Mouse (Mus musculus): Measurements from ENCODE around the gene Plxnc1. TPM values are rescaled to one million over a fixed set of nuclear protein-coding genes. Genes with fewer than 3 reads are reported as not detected.

Plxnc1 gene
- total RNA-seq, 1 experiment, result 1.1 TPM

- TF ChIP-seq HCFC1 (IDR thresholded peaks at IDR 0.05; ENCODE audit: borderline replicate concordance, insufficient read depth, low read length), result no peak
- Histone ChIP-seq H3K36me3 (ENCODE audit: control insufficient read depth, insufficient read depth, low read length, poor library complexity, severe bottlenecking) (no peaks in the 10 kb centered on the region), H3K27ac (ENCODE audit: insufficient read depth, low read depth, low read length, poor library complexity, severe bottlenecking) (no peak overlapping the region), H3K9ac (ENCODE audit: insufficient read depth, low read depth, low read length, poor library complexity, severe bottlenecking) (no peak overlapping the region), H3K4me1 (ENCODE audit: control insufficient read depth in 2 of 2, insufficient read depth in 2 of 2, low read length in 2 of 2, poor library complexity in 1 of 2) (peaks cover 0 to 3% of the 10 kb centered on the region in 2 experiments; a peak in 1 of 4 replicates), H3K4me3 (ENCODE audit: insufficient read depth in 1 of 2, low read depth in 1 of 2, low read length in 2 of 2, poor library complexity in 1 of 2, severe bottlenecking in 1 of 2) (no peak overlapping the region), H3K9me3 (ENCODE audit: control insufficient read depth, insufficient read depth, low read depth, low read length) (no peaks in the 10 kb centered on the region)
- in situ Hi-C loops (cut with MboI; ENCODE audit: low sequenced_read_pairs in 2 of 2, unreplicated experiment in 2 of 2), result no loop called here
- DNase-seq (ENCODE audit: low read depth, low spot score), result no peak
Observed at GRCm38 (mm10) chr10:94931961-94932832, 12.4 kb downstream of the Plxnc1 start.

- Histone ChIP-seq H3K4me1 (ENCODE audit: control insufficient read depth in 2 of 2, insufficient read depth in 2 of 2, low read length in 2 of 2, poor library complexity in 1 of 2) (peaks cover 0 to under 1% of the 10 kb centered on the region in 2 experiments; a peak in 1 of 4 replicates), H3K36me3 (ENCODE audit: control insufficient read depth, insufficient read depth, low read length, poor library complexity, severe bottlenecking) (no peaks in the 10 kb centered on the region), H3K27ac (ENCODE audit: insufficient read depth, low read depth, low read length, poor library complexity, severe bottlenecking) (no peak overlapping the region), H3K9ac (ENCODE audit: insufficient read depth, low read depth, low read length, poor library complexity, severe bottlenecking) (no peak overlapping the region), H3K4me3 (ENCODE audit: insufficient read depth in 1 of 2, low read depth in 1 of 2, low read length in 2 of 2, poor library complexity in 1 of 2, severe bottlenecking in 1 of 2) (no peak overlapping the region), H3K9me3 (ENCODE audit: control insufficient read depth, insufficient read depth, low read depth, low read length) (no peaks in the 10 kb centered on the region)
- TF ChIP-seq MAFK (IDR thresholded peaks at IDR 0.05; ENCODE audit: insufficient read depth, low read depth, low read length), result no peak
- no peak for TF ChIP-seq ZNF384 (IDR thresholded peaks at IDR 0.05; ENCODE audit: low read depth, low read length)
- TF ChIP-seq HCFC1 (IDR thresholded peaks at IDR 0.05; ENCODE audit: borderline replicate concordance, insufficient read depth, low read length), result no peak
- no peak for TF ChIP-seq ZC3H11A (IDR thresholded peaks at IDR 0.05; ENCODE audit: borderline replicate concordance, low read depth, low read length)
- TF ChIP-seq CHD2 (IDR thresholded peaks at IDR 0.05; ENCODE audit: low read depth, low read length), result no peak
- in situ Hi-C loops (cut with MboI; ENCODE audit: low sequenced_read_pairs in 2 of 2, unreplicated experiment in 2 of 2), result no loop called here
- no peak for DNase-seq (ENCODE audit: low read depth, low spot score)
Observed at GRCm38 (mm10) chr10:94928164-94928563, 16.5 kb downstream of the Plxnc1 start.

- no peak for DNase-seq (ENCODE audit: low read depth, low spot score)
- Histone ChIP-seq H3K9ac (ENCODE audit: insufficient read depth, low read depth, low read length, poor library complexity, severe bottlenecking) (no peak overlapping the region), H3K36me3 (ENCODE audit: control insufficient read depth, insufficient read depth, low read length, poor library complexity, severe bottlenecking) (no peaks in the 10 kb centered on the region), H3K9me3 (ENCODE audit: control insufficient read depth, insufficient read depth, low read depth, low read length) (no peaks in the 10 kb centered on the region), H3K4me3 (ENCODE audit: insufficient read depth in 1 of 2, low read depth in 1 of 2, low read length in 2 of 2, poor library complexity in 1 of 2, severe bottlenecking in 1 of 2) (no peak overlapping the region), H3K4me1 (ENCODE audit: control insufficient read depth in 2 of 2, insufficient read depth in 2 of 2, low read length in 2 of 2, poor library complexity in 1 of 2) (no peaks in the 10 kb centered on the region), H3K27ac (ENCODE audit: insufficient read depth, low read depth, low read length, poor library complexity, severe bottlenecking) (no peak overlapping the region)
- no peak for TF ChIP-seq HCFC1 (IDR thresholded peaks at IDR 0.05; ENCODE audit: borderline replicate concordance, insufficient read depth, low read length)
- TF ChIP-seq ZC3H11A (IDR thresholded peaks at IDR 0.05; ENCODE audit: borderline replicate concordance, low read depth, low read length), result no peak
- TF ChIP-seq CHD2 (IDR thresholded peaks at IDR 0.05; ENCODE audit: low read depth, low read length), result no peak
- no peak for TF ChIP-seq ZNF384 (IDR thresholded peaks at IDR 0.05; ENCODE audit: low read depth, low read length)
- no peak for TF ChIP-seq MAFK (IDR thresholded peaks at IDR 0.05; ENCODE audit: insufficient read depth, low read depth, low read length)
- in situ Hi-C loops (cut with MboI; ENCODE audit: low sequenced_read_pairs in 2 of 2, unreplicated experiment in 2 of 2), result no loop called here
Observed at GRCm38 (mm10) chr10:94926297-94926696, 18.3 kb downstream of the Plxnc1 start.

GRCm38 (mm10) chr10:94924878-94925277 lies 19.8 kb downstream of the Plxnc1 start:
- Histone ChIP-seq H3K9me3 (ENCODE audit: control insufficient read depth, insufficient read depth, low read depth, low read length) (no peaks in the 10 kb centered on the region), H3K4me3 (ENCODE audit: insufficient read depth in 1 of 2, low read depth in 1 of 2, low read length in 2 of 2, poor library complexity in 1 of 2, severe bottlenecking in 1 of 2) (no peak overlapping the region), H3K36me3 (ENCODE audit: control insufficient read depth, insufficient read depth, low read length, poor library complexity, severe bottlenecking) (no peaks in the 10 kb centered on the region), H3K4me1 (ENCODE audit: control insufficient read depth in 2 of 2, insufficient read depth in 2 of 2, low read length in 2 of 2, poor library complexity in 1 of 2) (no peaks in the 10 kb centered on the region), H3K9ac (ENCODE audit: insufficient read depth, low read depth, low read length, poor library complexity, severe bottlenecking) (no peak overlapping the region), H3K27ac (ENCODE audit: insufficient read depth, low read depth, low read length, poor library complexity, severe bottlenecking) (no peak overlapping the region)
- no peak for DNase-seq (ENCODE audit: low read depth, low spot score)
- in situ Hi-C loops (cut with MboI; ENCODE audit: low sequenced_read_pairs in 2 of 2, unreplicated experiment in 2 of 2), result no loop called here
- TF ChIP-seq HCFC1 (IDR thresholded peaks at IDR 0.05; ENCODE audit: borderline replicate concordance, insufficient read depth, low read length), result no peak
- TF ChIP-seq MAFK (IDR thresholded peaks at IDR 0.05; ENCODE audit: insufficient read depth, low read depth, low read length), result no peak
- no peak for TF ChIP-seq CHD2 (IDR thresholded peaks at IDR 0.05; ENCODE audit: low read depth, low read length)
- no peak for TF ChIP-seq ZNF384 (IDR thresholded peaks at IDR 0.05; ENCODE audit: low read depth, low read length)
- no peak for TF ChIP-seq ZC3H11A (IDR thresholded peaks at IDR 0.05; ENCODE audit: borderline replicate concordance, low read depth, low read length)
